Mouse (Mus musculus) adrenal gland, postnatal 14 days (tissue): ENCODE measurements around the gene Gm49388. TPM values are rescaled to one million over a fixed set of nuclear protein-coding genes. Genes with fewer than 3 reads are reported as not detected.
A peak's percentile ranks its signal among the peaks of the same experiment; 100 is the strongest.

Experiments used
- DNase-seq: peaks from one replicate; pipeline ENCODE4 v3.0.0; 2021; ENCODE audit warnings: mixed read lengths
- total RNA-seq: library from RNA; stranded (reverse); gene quantifications from 2 replicates; pipeline ENCODE4 v1.2.3, GENCODE M21; 2021

Gm49388 gene
- total RNA-seq, 1 experiment from 2014 or later: 0.44 TPM

- peak; percentile 40 for DNase-seq
These were observed 16.9 kb upstream of the Gm49388 start for GRCm38 (mm10) chr7:127768346-127768996.

- peak; percentile 97 for DNase-seq
These were observed 16.3 kb upstream of the Gm49388 start for GRCm38 (mm10) chr7:127768997-127769593.

- peak; percentile 93 for DNase-seq
These were observed 15.8 kb upstream of the Gm49388 start, which contains the start of gene Orai3 for GRCm38 (mm10) chr7:127769651-127770038. TSS of gene Orai3 (plus strand) at chr7:127769815.

- peak; percentile 18 for DNase-seq
These were observed 15.1 kb upstream of the Gm49388 start for GRCm38 (mm10) chr7:127770039-127770905.

GRCm38 (mm10) chr7:127771262-127771661 is 14.1 kb upstream of the Gm49388 start:
- DNase-seq: no peak

GRCm38 (mm10) chr7:127772080-127772479 is 13.3 kb upstream of the Gm49388 start:
- DNase-seq: no peak

GRCm38 (mm10) chr7:127772557-127772956 is 12.9 kb upstream of the Gm49388 start:
- no peak for DNase-seq

- DNase-seq: peak; percentile 90
These were observed 11.6 kb upstream of the Gm49388 start for GRCm38 (mm10) chr7:127773664-127774384.

- DNase-seq: peak; percentile 27
These were observed 9.6 kb upstream of the Gm49388 start for GRCm38 (mm10) chr7:127775837-127776236.

- DNase-seq: peak; percentile 94
These were observed 9.0 kb upstream of the Gm49388 start, which contains the start of gene Setd1a for GRCm38 (mm10) chr7:127776426-127776825. TSS of gene Setd1a (plus strand) at chr7:127776670.

- DNase-seq: peak; percentile 99
These were observed 8.4 kb upstream of the Gm49388 start for GRCm38 (mm10) chr7:127776878-127777473.

GRCm38 (mm10) chr7:127777474-127778266 is 7.7 kb upstream of the Gm49388 start:
- DNase-seq: peak; percentile 83

- no peak for DNase-seq
These were observed 7.1 kb upstream of the Gm49388 start for GRCm38 (mm10) chr7:127778350-127778749.

GRCm38 (mm10) chr7:127797076-127797845 is 11.9 kb downstream of the Gm49388 start:
- DNase-seq: no peak

GRCm38 (mm10) chr7:127798591-127798990 is 13.2 kb downstream of the Gm49388 start:
- DNase-seq: no peak

GRCm38 (mm10) chr7:127799211-127799610 is 13.8 kb downstream of the Gm49388 start:
- DNase-seq: no peak

- no peak for DNase-seq
These were observed 14.3 kb downstream of the Gm49388 start for GRCm38 (mm10) chr7:127799738-127800137.

GRCm38 (mm10) chr7:127800435-127801009 is 15.1 kb downstream of the Gm49388 start, which contains the start of gene Hsd3b7:
TSS of gene Hsd3b7 (plus strand) at chr7:127800604.
- peak; percentile 98 for DNase-seq

- DNase-seq: peak; percentile 59
These were observed 15.7 kb downstream of the Gm49388 start for GRCm38 (mm10) chr7:127801010-127801621.
